Mouse (Mus musculus): ENCODE results near the gene Swap70.
"Not testable (repeated sequence)": the region's sequence is repeated elsewhere in the genome, so short reads cannot be mapped to it uniquely, and the experiment has no call there.

Swap70 gene

GRCm38 (mm10) chr7:110221586-110222481 lies at the start of gene Swap70:
Gene Swap70, plus strand, starts transcription at chr7:110221711.
- peak; percentile 26 for DNase-seq (ENCODE audit: low spot score)

- no peak for DNase-seq (ENCODE audit: low spot score)
Observed at GRCm38 (mm10) chr7:110179208-110179607, 42.3 kb upstream of the Swap70 start.

GRCm38 (mm10) chr7:110180613-110181012 lies 40.9 kb upstream of the Swap70 start:
- DNase-seq (ENCODE audit: low spot score) = no peak

GRCm38 (mm10) chr7:110181446-110181845 lies 40.1 kb upstream of the Swap70 start:
- no peak for DNase-seq (ENCODE audit: low spot score)

GRCm38 (mm10) chr7:110184608-110185007 lies 36.9 kb upstream of the Swap70 start:
- no peak for DNase-seq (ENCODE audit: low spot score)

- no peak for DNase-seq (ENCODE audit: low spot score)
Observed at GRCm38 (mm10) chr7:110189951-110190350, 31.6 kb upstream of the Swap70 start.

GRCm38 (mm10) chr7:110193186-110193585 lies 28.3 kb upstream of the Swap70 start:
- no peak for DNase-seq (ENCODE audit: low spot score)

GRCm38 (mm10) chr7:110197176-110197575 lies 24.3 kb upstream of the Swap70 start:
- no peak for DNase-seq (ENCODE audit: low spot score)

GRCm38 (mm10) chr7:110201933-110202332 lies 19.6 kb upstream of the Swap70 start:
- no peak for DNase-seq (ENCODE audit: low spot score)

GRCm38 (mm10) chr7:110204208-110204607 lies 17.3 kb upstream of the Swap70 start:
- no peak for DNase-seq (ENCODE audit: low spot score)

GRCm38 (mm10) chr7:110208341-110208740 lies 13.2 kb upstream of the Swap70 start:
- DNase-seq (ENCODE audit: low spot score) = no peak

GRCm38 (mm10) chr7:110209422-110209821 lies 12.1 kb upstream of the Swap70 start:
- DNase-seq (ENCODE audit: low spot score) = no peak

GRCm38 (mm10) chr7:110211025-110211424 lies 10.5 kb upstream of the Swap70 start:
- no peak for DNase-seq (ENCODE audit: low spot score)

- no peak for DNase-seq (ENCODE audit: low spot score)
Observed at GRCm38 (mm10) chr7:110214882-110215281, 6.6 kb upstream of the Swap70 start.

GRCm38 (mm10) chr7:110221051-110221585 lies 393 bp upstream of the Swap70 start:
- DNase-seq (ENCODE audit: low spot score) = no peak

GRCm38 (mm10) chr7:110222583-110223182 lies 1.2 kb downstream of the Swap70 start:
- DNase-seq (ENCODE audit: low spot score) = no peak

- DNase-seq (ENCODE audit: low spot score) = no peak
Observed at GRCm38 (mm10) chr7:110223727-110224510, 2.4 kb downstream of the Swap70 start.

GRCm38 (mm10) chr7:110226484-110226883 lies 5.0 kb downstream of the Swap70 start:
- no peak for DNase-seq (ENCODE audit: low spot score)

- DNase-seq (ENCODE audit: low spot score) = no peak
Observed at GRCm38 (mm10) chr7:110229967-110230366, 8.5 kb downstream of the Swap70 start.

- not testable (repeated sequence) for DNase-seq (ENCODE audit: low spot score)
Observed at GRCm38 (mm10) chr7:110231127-110231526, 9.6 kb downstream of the Swap70 start.

- DNase-seq (ENCODE audit: low spot score) = no peak
Observed at GRCm38 (mm10) chr7:110236085-110236484, 14.6 kb downstream of the Swap70 start.

- no peak for DNase-seq (ENCODE audit: low spot score)
Observed at GRCm38 (mm10) chr7:110237451-110237836, 15.9 kb downstream of the Swap70 start.
